Mouse (Mus musculus) kidney, adult 8-10 months (tissue): ENCODE results near the gene Ccn1.
A peak's percentile ranks its signal among the peaks of the same experiment; 100 is the strongest.

Experiments
- DNase-seq, 2 experiments: peaks; one replicate each; pipeline ENCODE4 v3.0.0; 2022

Gene Ccn1

GRCm38 (mm10) chr3:145649852-145650202 lies at the start of gene Ccn1:
TSS of gene Ccn1 (minus strand) at chr3:145649981.
- DNase-seq: peak; percentile 92 to 94

- DNase-seq: no peak
These were observed 43.6 kb upstream of the Ccn1 start for GRCm38 (mm10) chr3:145693361-145693760.

- peak in 1 of 2 experiments; percentile 2 for DNase-seq
These were observed 42.3 kb upstream of the Ccn1 start for GRCm38 (mm10) chr3:145692037-145692436.

- no peak for DNase-seq
These were observed 41.6 kb upstream of the Ccn1 start for GRCm38 (mm10) chr3:145691415-145691814.

- DNase-seq: no peak
These were observed 39.5 kb upstream of the Ccn1 start for GRCm38 (mm10) chr3:145689271-145689670.

- DNase-seq: peak in 1 of 2 experiments; percentile 2
These were observed 38.1 kb upstream of the Ccn1 start for GRCm38 (mm10) chr3:145687836-145688235.

- no peak for DNase-seq
These were observed 35.0 kb upstream of the Ccn1 start for GRCm38 (mm10) chr3:145684604-145685441.

GRCm38 (mm10) chr3:145684201-145684600 lies 34.4 kb upstream of the Ccn1 start:
- DNase-seq: no peak

GRCm38 (mm10) chr3:145681348-145681935 lies 31.7 kb upstream of the Ccn1 start:
- DNase-seq: peak; percentile 59 to 63

- DNase-seq: no peak
These were observed 30.9 kb upstream of the Ccn1 start for GRCm38 (mm10) chr3:145680686-145681085.

- no peak for DNase-seq
These were observed 26.4 kb upstream of the Ccn1 start for GRCm38 (mm10) chr3:145676212-145676611.

- DNase-seq: no peak
These were observed 25.0 kb upstream of the Ccn1 start for GRCm38 (mm10) chr3:145674815-145675214.

- no peak for DNase-seq
These were observed 16.6 kb upstream of the Ccn1 start for GRCm38 (mm10) chr3:145666383-145666782.

- DNase-seq: no peak
These were observed 7.4 kb upstream of the Ccn1 start for GRCm38 (mm10) chr3:145656993-145657713.

- no peak for DNase-seq
These were observed 5.2 kb upstream of the Ccn1 start for GRCm38 (mm10) chr3:145654944-145655343.

- DNase-seq: no peak
These were observed 4.2 kb upstream of the Ccn1 start for GRCm38 (mm10) chr3:145654028-145654427.

GRCm38 (mm10) chr3:145653191-145653940 lies 3.6 kb upstream of the Ccn1 start:
- DNase-seq: peak; percentile 57 to 67

- DNase-seq: no peak
These were observed 2.7 kb upstream of the Ccn1 start for GRCm38 (mm10) chr3:145652322-145653131.

GRCm38 (mm10) chr3:145651978-145652321 lies 2.2 kb upstream of the Ccn1 start:
- no peak for DNase-seq

- DNase-seq: no peak
These were observed 1.5 kb upstream of the Ccn1 start for GRCm38 (mm10) chr3:145651029-145651977.
